Mouse (Mus musculus): Measurements from ENCODE around the gene Cdca7l.

- TF ChIP-seq POLR2A (IDR thresholded peaks at IDR 0.05; ENCODE audit: insufficient read depth, low read depth, low read length) (no peak), CTCF (IDR thresholded peaks at IDR 0.05) (no peak)
These were observed 27.2 kb upstream of the Cdca7l start for GRCm38 (mm10) chr12:117776841-117777240.

Data from heart, adult 2 months (tissue).